Mouse (Mus musculus) midbrain, embryonic 12.5 days (tissue): ENCODE data around the gene Olfr221. TPM values are rescaled to one million over a fixed set of nuclear protein-coding genes. Genes with fewer than 3 reads are reported as not detected.
"Not testable (repeated sequence)": the region's sequence is repeated elsewhere in the genome, so short reads cannot be mapped to it uniquely, and the experiment has no call there.

Experiments
- ATAC-seq: fragments of 200-750 bp; cut with Nextera tagmentation; 2 replicates; pipeline ENCODE4 v1.8.0; 2017; ENCODE audit warnings: low read depth, moderate TSS enrichment, moderate library complexity; ENCODE audit not compliant: low FRiP score
- H3K27ac ChIP-seq: fragments of 300-500 bp; sonication (generic); replicated peaks from 2 replicates; pipeline ENCODE4 v1.5.1; 2016; ENCODE audit warnings: mild to moderate bottlenecking
- H3K27me3 ChIP-seq: fragments of 300-500 bp; sonication (generic); 2 replicates; pipeline ENCODE4 v1.6.1; 2016; ENCODE audit warnings: mild to moderate bottlenecking
- H3K36me3 ChIP-seq: fragments of 300-500 bp; sonication (generic); 2 replicates; pipeline ENCODE4 v1.6.1; 2016
- H3K4me1 ChIP-seq: fragments of 300-500 bp; sonication (generic); 2 replicates; pipeline ENCODE4 v1.6.1; 2016
- H3K4me2 ChIP-seq: fragments of 300-500 bp; sonication (generic); replicated peaks from 2 replicates; pipeline ENCODE4 v1.6.1; 2016; ENCODE audit warnings: mild to moderate bottlenecking, moderate library complexity
- H3K4me3 ChIP-seq: fragments of 300-500 bp; sonication (generic); 2 replicates; pipeline ENCODE4 v1.5.1; 2016; ENCODE audit warnings: mild to moderate bottlenecking
- H3K9ac ChIP-seq: fragments of 300-500 bp; sonication (generic); replicated peaks from 2 replicates; pipeline ENCODE4 v1.6.1; 2016; ENCODE audit warnings: mild to moderate bottlenecking, moderate library complexity
- H3K9me3 ChIP-seq: fragments of 300-500 bp; sonication (generic); 2 replicates; pipeline ENCODE4 v1.6.1; 2016; ENCODE audit warnings: mild to moderate bottlenecking
- WGBS: fragments of 180-500 bp; shearing (Covaris S2); methylation state at CpG from one replicate; pipeline ENCODE4 v1.1.7; 2016; 5-methylcytosine and 5-hydroxymethylcytosine counted together
- polyA plus RNA-seq: library from polyadenylated mRNA; unstranded; fragments of >200 nt; fragmentation: Nextera tagmentation; extraction: Ambion mirVana; gene quantifications from 2 replicates; pipeline ENCODE4 v1.2.1, GENCODE M21; 2016

Gene Olfr221
- polyA plus RNA-seq = not detected in 2 replicates

DNA sequence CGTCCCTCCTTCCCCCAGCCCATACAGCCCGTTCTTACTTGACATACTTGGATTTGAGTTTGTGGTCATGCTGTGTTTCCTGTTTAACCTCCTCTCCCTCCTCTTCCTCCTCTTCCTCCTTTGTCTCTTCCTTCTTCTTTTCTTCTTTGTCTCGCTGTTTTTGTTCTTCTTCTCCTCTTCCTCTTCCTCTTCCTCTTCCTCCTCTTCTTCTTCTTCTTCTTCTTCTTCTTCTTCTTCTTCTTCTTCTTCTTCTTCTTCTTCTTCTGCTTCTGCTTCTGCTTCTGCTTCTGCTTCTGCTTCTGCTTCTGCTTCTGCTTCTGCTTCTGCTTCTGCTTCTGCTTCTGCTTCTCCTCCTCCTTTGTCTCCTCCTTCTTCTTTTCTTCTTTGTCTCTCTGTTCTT lies at the start of gene Olfr221:
TSS of gene Olfr221 (minus strand) at position 101 of the 400 bp plus-strand sequence.
- not testable (repeated sequence) for ATAC-seq, H3K36me3 ChIP-seq, H3K9ac ChIP-seq, H3K27ac ChIP-seq, H3K9me3 ChIP-seq, H3K4me2 ChIP-seq, H3K4me3 ChIP-seq, H3K27me3 ChIP-seq
- 67% methylated on average over 3 of the region's 3 CpGs for WGBS
- H3K4me1 ChIP-seq = peaks cover 15% of the 10 kb centered on the region

DNA sequence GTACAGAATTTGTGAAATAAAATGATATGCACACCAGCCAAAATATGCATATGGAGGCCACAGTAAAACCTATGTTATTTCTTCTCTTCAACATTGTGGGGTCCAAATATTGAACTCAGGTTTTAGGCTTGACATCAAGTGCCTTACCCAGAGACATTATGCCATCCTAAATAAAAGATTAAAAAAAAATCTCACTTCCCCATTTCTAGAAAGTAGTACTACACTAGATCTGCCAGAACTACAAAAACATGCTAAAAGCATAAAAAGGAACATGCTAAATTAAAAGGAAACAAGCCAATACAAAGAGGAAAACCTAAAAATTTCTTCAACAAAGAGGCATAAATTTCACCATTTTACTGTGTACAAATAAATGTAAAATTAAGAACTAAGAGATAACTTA lies 40.8 kb upstream of the Olfr221 start:
- peaks cover 68% of the 10 kb centered on the region for H3K36me3 ChIP-seq
- H3K9ac ChIP-seq = no peak overlapping the region
- no peaks in the 10 kb centered on the region for H3K4me1 ChIP-seq
- no peak overlapping the region for H3K27ac ChIP-seq
- H3K4me2 ChIP-seq = no peak overlapping the region
- no peak for ATAC-seq
- H3K4me3 ChIP-seq = no peak overlapping the region
- no peaks in the 10 kb centered on the region for H3K27me3 ChIP-seq
- H3K9me3 ChIP-seq = no peaks in the 10 kb centered on the region

DNA sequence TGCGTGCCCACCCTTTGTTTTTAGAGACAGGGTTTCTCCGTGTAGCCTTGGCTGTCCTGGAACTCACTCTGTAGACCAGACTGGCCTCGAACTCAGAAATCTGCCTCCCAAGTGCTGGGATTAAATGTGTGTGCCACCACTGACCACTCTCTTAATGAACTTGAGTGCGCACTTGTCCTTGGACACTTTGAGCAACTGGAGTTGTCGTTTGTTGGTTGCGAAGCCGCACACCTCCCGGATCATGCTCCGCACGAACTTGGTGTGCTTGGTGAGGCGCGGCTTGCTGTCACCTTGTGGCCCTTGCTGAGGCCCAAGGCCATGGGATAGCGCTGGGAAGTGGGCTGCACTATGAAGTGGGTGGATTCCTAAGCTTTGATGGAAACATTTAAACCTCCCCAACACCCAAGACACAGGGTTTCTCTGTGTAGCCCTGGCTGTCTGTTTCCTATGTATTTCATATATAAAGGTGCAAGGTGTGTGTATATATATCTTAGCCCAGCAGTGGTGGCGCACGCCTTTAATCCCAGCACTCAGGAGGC lies 29.4 kb upstream of the Olfr221 start:
- Histone ChIP-seq H3K4me3 (no peak overlapping the region), H3K4me1 (no peaks in the 10 kb centered on the region), H3K27ac (no peak overlapping the region), H3K27me3 (no peaks in the 10 kb centered on the region), H3K36me3 (peaks cover 58% of the 10 kb centered on the region), H3K4me2 (no peak overlapping the region), H3K9me3 (no peaks in the 10 kb centered on the region), H3K9ac (no peak overlapping the region)
- no peak for ATAC-seq
- 93% methylated on average over 15 of the region's 15 CpGs for WGBS

DNA sequence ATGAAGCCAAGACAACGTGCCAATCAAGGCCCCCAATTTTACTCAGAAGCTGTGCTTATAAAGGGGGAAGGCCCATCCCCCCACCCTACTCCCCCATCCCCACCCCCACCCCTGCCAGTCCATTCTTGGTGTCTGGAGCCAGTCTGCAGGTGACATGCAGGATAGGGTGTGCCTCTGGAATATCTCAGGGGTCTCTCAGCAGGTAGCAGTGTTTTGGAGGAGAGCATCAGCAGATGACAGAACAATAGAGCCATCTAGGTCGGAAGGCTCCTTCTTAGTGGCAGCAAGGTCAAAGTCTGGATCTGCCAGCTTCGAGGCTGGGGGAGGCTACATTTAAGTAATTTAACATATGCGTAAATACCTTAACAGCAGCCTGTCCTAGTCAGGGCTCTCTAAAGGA lies 23.9 kb upstream of the Olfr221 start:
- no peak for ATAC-seq
- no peaks in the 10 kb centered on the region for H3K27me3 ChIP-seq
- no peaks in the 10 kb centered on the region for H3K9me3 ChIP-seq
- H3K36me3 ChIP-seq = peaks cover 7% of the 10 kb centered on the region
- H3K4me1 ChIP-seq = no peaks in the 10 kb centered on the region
- no peak overlapping the region for H3K27ac ChIP-seq
- H3K4me3 ChIP-seq = no peak overlapping the region
- no peak overlapping the region for H3K4me2 ChIP-seq
- WGBS = 65% methylated on average over 4 of the region's 4 CpGs
- H3K9ac ChIP-seq = no peak overlapping the region

- H3K9ac ChIP-seq = no peak overlapping the region
- no peak for ATAC-seq
- H3K4me2 ChIP-seq = no peak overlapping the region
- WGBS = 85% methylated on average over 8 of the region's 8 CpGs
- no peak overlapping the region for H3K4me3 ChIP-seq
- no peaks in the 10 kb centered on the region for H3K36me3 ChIP-seq
- H3K4me1 ChIP-seq = no peaks in the 10 kb centered on the region
- no peak overlapping the region for H3K27ac ChIP-seq
- no peaks in the 10 kb centered on the region for H3K27me3 ChIP-seq
- H3K9me3 ChIP-seq = no peaks in the 10 kb centered on the region
Observed at GRCm38 (mm10) chr14:52061798-52062197, 19.5 kb upstream of the Olfr221 start.

GRCm38 (mm10) chr14:52060800-52061199 lies 18.5 kb upstream of the Olfr221 start:
- Histone ChIP-seq H3K9ac (no peak overlapping the region), H3K4me2 (no peak overlapping the region), H3K4me1 (no peaks in the 10 kb centered on the region), H3K9me3 (no peaks in the 10 kb centered on the region), H3K27me3 (no peaks in the 10 kb centered on the region), H3K36me3 (no peaks in the 10 kb centered on the region), H3K4me3 (no peak overlapping the region), H3K27ac (no peak overlapping the region)
- 93% methylated on average over 1 of the region's 1 CpGs for WGBS
- ATAC-seq = no peak

DNA sequence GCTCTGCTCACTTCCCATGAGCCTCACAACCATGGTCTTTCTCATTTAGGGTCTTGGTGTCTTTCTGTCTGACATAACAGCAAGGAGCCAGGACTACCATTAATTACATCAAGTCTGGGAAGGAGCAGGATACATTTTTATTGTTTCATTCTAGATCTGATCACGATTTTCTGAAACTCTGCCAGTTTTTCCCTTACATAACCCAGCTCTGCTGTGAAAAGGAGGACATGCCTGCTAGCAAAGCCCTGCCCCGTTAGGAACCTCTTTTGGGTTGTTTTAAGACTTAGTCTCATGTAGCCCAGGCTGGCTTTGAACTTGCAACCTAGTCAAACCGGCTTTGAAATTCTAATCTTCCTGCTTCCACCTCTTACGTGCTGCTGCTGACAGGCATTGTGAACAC lies 17.7 kb upstream of the Olfr221 start:
- no peaks in the 10 kb centered on the region for H3K9me3 ChIP-seq
- WGBS = 78% methylated on average over 4 of the region's 4 CpGs
- no peak overlapping the region for H3K4me3 ChIP-seq
- no peaks in the 10 kb centered on the region for H3K36me3 ChIP-seq
- no peak overlapping the region for H3K27ac ChIP-seq
- H3K27me3 ChIP-seq = no peaks in the 10 kb centered on the region
- no peak overlapping the region for H3K9ac ChIP-seq
- no peak for ATAC-seq
- H3K4me1 ChIP-seq = no peaks in the 10 kb centered on the region
- no peak overlapping the region for H3K4me2 ChIP-seq

GRCm38 (mm10) chr14:52052720-52053119 lies 10.5 kb upstream of the Olfr221 start:
- H3K9ac ChIP-seq, H3K4me2 ChIP-seq, H3K9me3 ChIP-seq, ATAC-seq, H3K36me3 ChIP-seq, H3K27me3 ChIP-seq, H3K4me1 ChIP-seq, H3K4me3 ChIP-seq, H3K27ac ChIP-seq: not testable (repeated sequence)
- 97% methylated on average over 3 of the region's 3 CpGs for WGBS

DNA sequence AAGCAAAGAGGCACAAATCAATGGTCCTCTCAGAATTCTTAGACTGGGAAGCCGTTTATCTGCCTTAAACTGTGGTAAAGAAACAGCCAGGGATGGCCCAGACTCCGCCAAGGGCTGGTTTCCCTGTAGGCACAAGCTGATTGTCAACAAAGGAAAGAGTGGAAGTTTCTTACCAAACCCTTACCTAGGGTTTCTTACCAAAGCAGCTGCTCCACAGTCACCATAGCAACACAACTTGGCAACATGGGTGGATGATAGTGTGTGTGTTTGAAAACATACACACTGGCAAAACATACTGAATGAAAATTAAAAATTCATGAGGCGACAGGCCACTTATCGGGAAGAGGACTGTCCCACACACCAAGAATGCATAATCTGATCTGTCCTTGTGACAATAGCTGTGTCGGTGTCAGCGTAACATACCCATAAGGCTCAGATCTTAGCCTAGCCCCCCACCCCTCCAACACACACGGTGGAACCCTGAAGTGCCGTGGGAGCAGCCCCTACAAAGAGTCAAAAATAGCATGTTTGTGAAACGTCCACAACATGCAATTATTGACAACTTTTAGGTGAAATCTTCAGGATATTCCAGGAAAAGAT lies 3.8 kb upstream of the Olfr221 start:
- Histone ChIP-seq H3K36me3 (no peaks in the 10 kb centered on the region), H3K27me3 (no peaks in the 10 kb centered on the region), H3K4me3 (no peak overlapping the region), H3K4me1 (peaks cover 15% of the 10 kb centered on the region), H3K9me3 (no peaks in the 10 kb centered on the region), H3K4me2 (no peak overlapping the region), H3K27ac (0 out of 2 replicates have a peak overlapping the region, but pooled peaks have one; percentile 15), H3K9ac (no peak overlapping the region)
- 46% methylated on average over 9 of the region's 9 CpGs for WGBS
- ATAC-seq = peak; percentile 54

DNA sequence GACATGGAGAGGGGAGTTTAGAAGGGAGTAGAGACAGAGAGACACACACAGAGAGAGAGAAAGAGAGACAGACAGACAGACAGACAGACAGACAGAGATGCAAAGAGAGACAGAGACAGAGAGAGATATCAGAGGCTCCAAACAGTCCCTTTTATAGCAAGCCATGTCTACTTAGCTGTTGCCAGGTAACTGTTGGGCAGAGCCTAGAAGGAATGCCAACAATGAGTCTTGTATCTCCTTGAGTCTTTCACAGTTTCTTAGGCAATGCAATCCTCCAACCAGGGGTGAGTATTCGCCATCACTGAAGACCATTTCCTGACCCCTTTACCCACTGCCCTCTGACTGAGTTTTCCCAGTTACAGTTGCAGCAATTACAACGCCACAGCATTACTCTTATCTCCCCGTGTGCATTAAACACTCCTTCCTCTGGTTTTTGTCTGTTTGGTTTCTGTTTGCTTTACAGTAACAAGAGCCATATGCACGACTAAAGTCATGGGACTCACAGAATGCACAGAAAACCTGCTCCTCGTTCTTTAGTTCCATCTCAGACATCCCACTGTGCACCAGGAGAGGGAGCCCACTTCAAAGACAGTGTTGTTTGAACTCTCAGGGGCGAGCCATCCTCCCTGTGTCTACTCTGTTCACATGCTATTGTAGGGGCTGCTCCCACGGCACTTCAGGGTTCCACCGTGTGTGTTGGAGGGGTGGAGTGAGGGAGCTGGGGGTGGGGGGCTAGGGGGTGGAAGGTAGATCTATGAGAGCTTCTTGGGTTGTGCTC lies 2.8 kb upstream of the Olfr221 start:
- peaks cover 15% of the 10 kb centered on the region for H3K4me1 ChIP-seq
- 16% methylated on average over 8 of the region's 8 CpGs for WGBS
- no peak overlapping the region for H3K9ac ChIP-seq
- no peaks in the 10 kb centered on the region for H3K36me3 ChIP-seq
- no peak overlapping the region for H3K4me3 ChIP-seq
- 0 out of 2 replicates have a peak overlapping the region, but pooled peaks have one; percentile 6 for H3K27ac ChIP-seq
- peak; percentile 72; the same call in 1 of the 2 replicates for ATAC-seq
- H3K4me2 ChIP-seq = no peak overlapping the region
- no peaks in the 10 kb centered on the region for H3K9me3 ChIP-seq
- no peaks in the 10 kb centered on the region for H3K27me3 ChIP-seq

- Histone ChIP-seq H3K9me3 (no peaks in the 10 kb centered on the region), H3K4me1 (peaks cover 15% of the 10 kb centered on the region), H3K4me3 (no peak overlapping the region), H3K9ac (no peak overlapping the region), H3K36me3 (no peaks in the 10 kb centered on the region), H3K4me2 (no peak overlapping the region), H3K27me3 (no peaks in the 10 kb centered on the region), H3K27ac (no peak overlapping the region)
- ATAC-seq = no peak
- WGBS = 75% methylated on average over 6 of the region's 6 CpGs
Observed at GRCm38 (mm10) chr14:52043446-52043845, 1.2 kb upstream of the Olfr221 start.

DNA sequence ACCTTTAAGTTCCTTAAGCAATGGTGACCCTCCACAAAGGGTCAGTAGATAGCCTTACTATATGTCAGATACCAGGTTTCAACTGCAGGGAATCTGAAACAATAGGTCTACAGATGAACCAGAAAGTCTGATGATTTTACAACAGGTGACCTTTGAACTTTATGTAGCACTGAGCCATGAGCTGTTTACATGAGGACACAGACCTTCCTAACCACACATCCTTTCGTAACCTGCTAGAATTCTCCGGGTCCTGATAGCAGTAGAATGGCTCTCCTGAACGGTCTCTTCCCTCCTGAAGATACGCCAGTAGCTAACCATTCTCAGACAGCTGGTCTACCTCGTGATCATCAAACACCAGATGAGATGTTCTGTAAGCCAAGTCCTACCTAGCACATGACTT lies 2.9 kb downstream of the Olfr221 start:
- no peak overlapping the region for H3K4me3 ChIP-seq
- H3K27me3 ChIP-seq = no peaks in the 10 kb centered on the region
- no peak overlapping the region for H3K27ac ChIP-seq
- 92% methylated on average over 5 of the region's 5 CpGs for WGBS
- no peaks in the 10 kb centered on the region for H3K9me3 ChIP-seq
- no peaks in the 10 kb centered on the region for H3K36me3 ChIP-seq
- no peak for ATAC-seq
- no peak overlapping the region for H3K9ac ChIP-seq
- no peak overlapping the region for H3K4me2 ChIP-seq
- H3K4me1 ChIP-seq = no peaks in the 10 kb centered on the region
